Mouse (Mus musculus) macrophage (primary cell): Measurements from ENCODE around the gene Pet117. TPM values are rescaled to one million over a fixed set of nuclear protein-coding genes. Genes with fewer than 3 reads are reported as not detected.

Experiments
- H3K27ac ChIP-seq: fragments of 350-480 bp; formaldehyde crosslinking; 2 replicates; pipeline ENCODE4 v1.9.0; 2021
- H3K36me3 ChIP-seq: fragments of 350-480 bp; formaldehyde crosslinking; 2 replicates; pipeline ENCODE4 v1.9.0; 2021; ENCODE audit errors: inconsistent target
- H3K4me3 ChIP-seq: fragments of 350-480 bp; formaldehyde crosslinking; 2 replicates; pipeline ENCODE4 v1.9.0; 2021; ENCODE audit errors: inconsistent target
- H3K79me2 ChIP-seq: fragments of 350-480 bp; formaldehyde crosslinking; 2 replicates; pipeline ENCODE4 v1.9.0; 2021; ENCODE audit errors: inconsistent target
- WGBS: methylation state at CpG from one replicate; pipeline ENCODE4 v1.1.7; 2026; ENCODE audit warnings: inconsistent platforms; ENCODE audit not compliant: missing documents; 5-methylcytosine and 5-hydroxymethylcytosine counted together
- polyA plus RNA-seq: library from polyadenylated mRNA; stranded (reverse); fragments of 250-400 nt; gene quantifications from 3 replicates; pipeline ENCODE4 v1.2.4, GENCODE M21; 2018; ENCODE audit warnings: inconsistent platforms

Pet117 gene
- polyA plus RNA-seq, 1 experiment from 2014 or later = 11.6 TPM

DNA sequence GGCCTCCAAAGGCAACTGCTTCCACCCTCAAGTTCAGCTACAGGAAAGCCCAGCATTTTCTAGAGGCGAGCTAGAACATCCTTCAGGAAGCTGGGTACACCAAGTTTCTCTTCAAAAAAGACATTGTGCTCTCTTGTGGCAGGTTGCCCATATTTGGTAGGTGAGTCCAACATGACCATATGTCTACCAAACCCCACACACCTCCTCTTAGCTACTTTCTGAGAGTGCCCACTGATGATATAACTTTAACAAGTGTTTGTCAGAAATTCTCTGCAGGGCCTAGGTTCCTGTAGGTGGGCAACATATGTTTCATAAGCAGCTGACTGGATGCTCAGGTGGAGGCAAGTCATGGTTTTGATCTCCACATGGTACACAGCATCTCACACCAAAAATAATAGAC is 45.9 kb downstream of the Pet117 start:
- H3K36me3 ChIP-seq = no peaks in the 10 kb centered on the region
- no peaks in the 10 kb centered on the region for H3K79me2 ChIP-seq
- H3K4me3 ChIP-seq = no peak overlapping the region
- no peak overlapping the region for H3K27ac ChIP-seq
- 100% methylated on average over 1 of the region's 1 CpGs for WGBS

DNA sequence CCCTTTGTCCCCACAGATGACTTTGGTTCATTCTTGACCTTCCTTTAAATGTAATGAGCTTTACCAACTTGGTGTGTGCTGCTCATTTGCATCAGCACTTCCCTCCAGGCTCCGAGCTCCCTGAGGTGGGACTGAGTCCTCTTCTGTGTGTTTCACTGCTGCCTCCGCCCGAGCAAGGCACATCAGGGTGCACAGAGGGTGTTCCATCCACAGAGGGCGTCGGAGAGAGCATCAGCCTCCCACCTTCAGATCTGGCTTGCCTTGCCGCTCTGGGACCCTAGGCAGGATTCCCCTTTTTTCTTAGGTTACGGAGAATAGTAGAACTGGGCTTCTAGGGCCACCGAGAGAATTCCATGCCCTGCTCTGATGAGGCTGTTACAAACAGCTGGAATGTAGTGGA is 48.1 kb downstream of the Pet117 start:
- no peak overlapping the region for H3K27ac ChIP-seq
- no peaks in the 10 kb centered on the region for H3K79me2 ChIP-seq
- no peak overlapping the region for H3K4me3 ChIP-seq
- WGBS = 68% methylated on average over 6 of the region's 8 CpGs
- H3K36me3 ChIP-seq = no peaks in the 10 kb centered on the region

DNA sequence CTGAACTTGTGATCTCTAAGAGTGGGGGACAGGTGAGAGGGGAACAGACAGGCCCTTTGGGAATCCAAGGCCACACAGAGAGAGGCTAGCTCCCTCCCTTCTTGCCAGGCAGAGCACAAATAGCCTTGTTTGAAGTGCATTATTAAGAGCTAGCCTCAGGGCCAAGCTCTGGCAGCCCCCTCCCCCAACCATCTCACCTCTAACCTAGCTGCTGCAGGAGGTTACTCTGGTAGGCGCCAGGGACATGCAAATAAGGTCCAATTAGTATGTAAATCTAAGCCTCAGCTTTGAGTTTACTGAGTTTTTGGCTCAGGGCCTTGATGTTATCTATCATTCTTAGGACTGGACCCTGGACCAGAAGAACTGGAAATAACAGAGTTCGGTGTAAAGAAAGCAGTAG is 49.3 kb downstream of the Pet117 start:
- Histone ChIP-seq H3K4me3 (no peak overlapping the region), H3K27ac (no peak overlapping the region), H3K79me2 (no peaks in the 10 kb centered on the region), H3K36me3 (no peaks in the 10 kb centered on the region)
- WGBS = 93% methylated on average over 2 of the region's 2 CpGs

DNA sequence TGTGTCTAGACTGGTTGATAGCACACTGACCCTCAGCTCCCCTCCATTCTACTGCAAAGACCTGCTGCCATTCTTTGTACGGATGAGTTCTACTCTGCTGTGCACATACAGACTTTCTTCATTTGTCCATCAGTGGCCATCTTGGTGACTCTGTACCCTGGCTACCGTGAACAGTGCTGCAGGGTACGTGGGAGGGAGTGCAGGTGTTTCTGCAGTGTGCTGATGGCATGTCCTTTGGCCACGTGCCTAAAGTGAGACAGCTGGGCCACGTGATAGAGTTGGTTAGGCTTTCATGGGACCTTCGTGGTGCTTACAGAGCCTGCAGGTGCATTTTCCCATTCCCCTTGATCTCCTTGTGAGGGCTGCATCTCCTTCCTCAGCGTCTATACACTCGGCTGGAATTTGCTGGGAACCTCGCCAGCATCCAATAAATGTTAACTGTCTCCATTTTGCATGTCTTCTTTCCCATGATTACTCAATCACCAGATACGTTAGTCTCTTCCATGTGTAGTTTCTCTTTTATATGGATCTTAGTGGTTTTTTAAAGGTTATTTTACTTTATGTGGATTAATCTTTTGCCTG is 53.4 kb downstream of the Pet117 start:
- Histone ChIP-seq H3K4me3 (no peak overlapping the region), H3K79me2 (no peaks in the 10 kb centered on the region), H3K36me3 (no peaks in the 10 kb centered on the region), H3K27ac (no peak overlapping the region)
- WGBS = 93% methylated on average over 10 of the region's 10 CpGs

Other genes starting within 250 kb of the Pet117 start
- gene Mgme1, start 98.3 kb upstream of the Pet117 start, polyA plus RNA-seq = 6.5 to 9.0 TPM (median 8.4 TPM) in 3 replicates
- gene Snx5, start 98.1 kb upstream of the Pet117 start, polyA plus RNA-seq = 614 to 688 TPM (median 618 TPM) in 3 replicates
- gene Ovol2, start 36.9 kb upstream of the Pet117 start, polyA plus RNA-seq = not detected in 3 replicates
- 23.5 to 36.0 TPM (median 28.7 TPM) in 3 replicates for gene Kat14, start within 50 bp of the Pet117 start, polyA plus RNA-seq
- 0.03 to 0.04 TPM (median 0.04 TPM) in 3 replicates for gene Dzank1, start 158.4 kb downstream of the Pet117 start, polyA plus RNA-seq
- gene Polr3f, start 158.7 kb downstream of the Pet117 start, polyA plus RNA-seq = 8.9 to 11.6 TPM (median 9.0 TPM) in 3 replicates
- 10.3 to 18.4 TPM (median 12.4 TPM) in 3 replicates for gene Rbbp9, start 181.9 kb downstream of the Pet117 start, polyA plus RNA-seq
- 47.5 to 65.8 TPM (median 57.3 TPM) in 3 replicates for gene Sec23b, start 187.2 kb downstream of the Pet117 start, polyA plus RNA-seq
- 9.3 to 43.8 TPM (median 22.1 TPM) in 3 replicates for gene Smim26, start 225.1 kb downstream of the Pet117 start, polyA plus RNA-seq
- gene Dtd1, start 230.9 kb downstream of the Pet117 start, polyA plus RNA-seq = 5.7 to 9.9 TPM (median 8.4 TPM) in 3 replicates